Mouse (Mus musculus) spleen, adult 2 months (tissue): Measurements from ENCODE around the gene Gm11639.

Source experiments
- CTCF ChIP-seq: fragments of 200-500 bp; IDR thresholded peaks from 2 replicates; pipeline ENCODE4 v1.5.1; 2011; ENCODE audit warnings: mild to moderate bottlenecking, inconsistent platforms; ENCODE audit not compliant: insufficient read depth, insufficient read length, insufficient replicate concordance; ENCODE audit errors: extremely low read depth
- POLR2A ChIP-seq: fragments of 200-500 bp; IDR thresholded peaks from 2 replicates; pipeline ENCODE4 v1.6.1; 2011; ENCODE audit warnings: low read depth, low read length, inconsistent platforms

DNA sequence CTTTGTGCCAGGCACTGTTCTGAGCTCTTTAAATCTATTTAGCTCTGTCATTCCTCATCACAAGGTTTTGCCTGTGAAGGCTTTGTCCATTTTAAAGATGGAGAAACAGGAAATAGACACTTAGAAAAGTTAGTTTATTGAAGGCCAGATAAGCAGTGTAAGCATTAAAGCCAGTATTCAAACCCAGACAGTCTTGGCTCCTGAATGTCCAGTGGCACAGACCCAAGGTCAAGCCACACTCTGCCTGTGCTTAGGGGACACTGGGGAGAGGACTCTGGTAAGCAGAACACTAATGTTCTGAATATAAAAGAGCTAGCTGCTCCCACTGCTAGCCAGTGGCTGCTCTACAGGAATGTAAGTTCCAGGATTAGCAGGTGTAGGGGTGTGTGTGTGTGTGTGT, 21.1 kb upstream of the Gm11639 start:
- TF ChIP-seq CTCF (no peak), POLR2A (no peak)
